Mouse (Mus musculus) cerebellum, postnatal 10 days (tissue): ENCODE results near the gene Olig1.

Experiments
- DNase-seq, 2 experiments: peaks; one replicate each; pipeline ENCODE4 v3.0.0; 2021; ENCODE audit warnings: mixed read lengths in 2 of 2

The Olig1 gene

GRCm38 (mm10) chr16:91269468-91270211 lies at the start of gene Olig1:
TSS of gene Olig1 (plus strand) at chr16:91269772.
- DNase-seq = peak; percentile 81 to 87

DNA sequence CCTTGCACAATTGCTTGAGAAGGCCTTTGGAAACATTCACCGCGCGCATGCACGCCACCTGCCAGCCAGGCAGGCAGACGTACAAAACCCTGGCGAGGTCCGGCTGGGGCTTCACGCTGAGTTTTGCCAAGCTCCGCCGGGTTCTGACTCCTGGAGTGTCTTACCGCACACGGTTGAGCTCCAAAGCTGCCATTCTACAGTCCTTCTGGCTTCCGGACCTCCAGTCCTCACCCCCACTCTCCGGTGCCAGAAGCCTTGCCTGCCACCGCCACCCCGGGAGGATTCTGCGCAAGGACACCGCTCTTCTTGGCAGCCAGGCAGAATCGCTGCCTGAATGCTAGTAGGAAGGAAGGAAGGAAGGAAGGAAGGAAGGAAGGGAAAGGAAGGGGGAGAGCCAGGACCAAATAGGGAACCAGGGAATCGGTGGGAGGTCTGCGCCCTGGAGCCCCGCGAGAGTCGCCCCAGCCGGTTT lies 47.4 kb upstream of the Olig1 start:
- DNase-seq = peak in 1 of 2 experiments; percentile 69

- DNase-seq = peak; percentile 47 to 64
These were observed 46.8 kb upstream of the Olig1 start for GRCm38 (mm10) chr16:91222643-91223271.

GRCm38 (mm10) chr16:91223327-91224067 lies 46.1 kb upstream of the Olig1 start:
- peak; percentile 29 to 44 for DNase-seq

GRCm38 (mm10) chr16:91224068-91224402 lies 45.5 kb upstream of the Olig1 start:
- DNase-seq = peak in 1 of 2 experiments; percentile 15

DNA sequence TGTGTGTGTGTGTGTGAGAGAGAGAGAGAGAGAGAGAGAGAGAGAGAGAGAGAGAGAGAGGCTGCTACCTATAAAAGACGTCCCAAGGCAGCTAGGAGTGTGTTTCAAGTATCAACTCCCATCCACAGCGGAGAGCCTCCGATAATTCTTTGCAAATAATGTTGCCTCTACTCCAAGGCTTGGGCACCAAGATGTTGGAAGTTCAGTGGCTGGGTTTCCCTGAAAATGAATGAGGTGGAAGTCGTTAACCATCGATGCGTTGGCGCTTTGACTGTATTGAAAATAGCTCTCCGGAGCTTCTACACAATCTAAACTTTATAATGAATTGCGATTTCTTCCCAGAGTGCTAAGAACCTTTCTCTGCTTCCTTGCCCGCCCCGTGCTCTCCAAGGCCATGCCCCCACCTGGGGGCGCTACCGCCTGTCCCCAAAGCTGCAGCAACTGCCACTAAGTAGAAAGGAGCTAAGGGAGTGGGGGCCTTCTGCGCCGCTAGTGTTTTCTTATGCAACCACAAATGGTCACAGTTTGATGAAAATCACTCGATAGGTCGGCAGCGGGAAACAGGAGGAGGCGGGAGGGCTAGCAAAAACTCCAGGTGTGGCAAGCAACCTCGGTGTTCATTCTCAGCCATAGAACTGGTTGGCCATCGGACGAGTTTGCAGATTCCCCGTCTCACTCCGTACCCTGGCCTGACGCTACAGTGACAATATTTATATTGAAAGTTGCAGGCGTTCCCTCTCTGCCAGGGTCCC lies 44.9 kb upstream of the Olig1 start:
- DNase-seq = peak; percentile 66 to 70

- peak; percentile 63 to 77 for DNase-seq
These were observed 44.1 kb upstream of the Olig1 start, which contains the start of gene Olig2 for GRCm38 (mm10) chr16:91225233-91226037. TSS of gene Olig2 (plus strand) at chr16:91225457.

- DNase-seq = peak in 1 of 2 experiments; percentile 42
These were observed 43.3 kb upstream of the Olig1 start for GRCm38 (mm10) chr16:91226038-91226882.

DNA sequence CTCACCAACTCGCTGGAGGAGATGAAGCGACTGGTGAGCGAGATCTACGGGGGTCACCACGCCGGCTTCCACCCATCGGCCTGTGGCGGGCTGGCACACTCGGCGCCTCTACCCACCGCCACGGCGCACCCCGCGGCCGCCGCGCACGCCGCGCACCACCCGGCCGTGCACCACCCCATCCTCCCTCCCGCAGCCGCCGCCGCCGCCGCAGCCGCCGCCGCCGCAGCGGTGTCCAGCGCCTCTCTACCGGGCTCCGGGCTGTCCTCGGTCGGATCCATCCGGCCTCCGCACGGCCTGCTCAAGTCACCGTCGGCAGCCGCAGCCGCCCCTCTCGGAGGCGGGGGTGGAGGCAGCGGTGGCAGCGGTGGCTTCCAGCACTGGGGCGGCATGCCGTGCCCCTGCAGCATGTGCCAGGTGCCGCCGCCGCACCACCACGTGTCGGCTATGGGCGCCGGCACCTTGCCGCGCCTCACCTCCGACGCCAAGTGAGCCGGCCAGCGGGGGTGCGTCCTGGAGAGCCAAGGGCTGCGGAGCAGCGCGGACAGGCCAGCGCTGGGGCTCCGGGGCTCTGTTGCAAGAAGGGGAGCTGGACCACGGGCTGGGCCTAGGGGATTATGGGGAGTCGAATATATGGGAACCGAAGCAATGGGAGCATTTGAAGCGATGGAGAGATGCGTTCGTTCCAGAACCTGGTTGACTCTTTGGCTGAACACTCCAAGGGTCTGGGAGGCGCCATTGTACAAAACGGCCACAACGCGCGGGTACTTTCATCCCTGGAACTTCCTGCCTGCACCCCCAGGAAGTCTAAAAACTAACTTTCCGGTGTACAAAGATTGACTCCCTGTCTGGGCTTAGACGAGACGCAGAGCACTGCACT lies 42.5 kb upstream of the Olig1 start:
- peak; percentile 31 for DNase-seq

DNA sequence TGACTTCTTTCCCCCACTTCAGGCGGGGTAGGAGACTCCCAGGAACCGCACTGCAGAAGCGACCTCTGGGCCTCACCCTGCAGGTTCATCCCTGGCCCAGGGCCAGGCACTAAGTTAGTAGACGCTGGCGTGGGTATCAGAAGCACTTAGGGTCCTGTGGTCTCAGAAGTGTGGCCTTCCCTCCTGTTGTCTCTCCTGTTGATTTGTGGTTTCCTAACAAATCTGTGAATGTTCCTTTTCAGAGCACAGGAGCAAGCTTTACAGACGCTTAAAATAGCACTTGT lies 41.9 kb upstream of the Olig1 start:
- DNase-seq = no peak

GRCm38 (mm10) chr16:91228238-91229071 lies 41.1 kb upstream of the Olig1 start:
- peak in 1 of 2 experiments; percentile 26 for DNase-seq

GRCm38 (mm10) chr16:91229072-91229348 lies 40.6 kb upstream of the Olig1 start:
- peak in 1 of 2 experiments; percentile 19 for DNase-seq

DNA sequence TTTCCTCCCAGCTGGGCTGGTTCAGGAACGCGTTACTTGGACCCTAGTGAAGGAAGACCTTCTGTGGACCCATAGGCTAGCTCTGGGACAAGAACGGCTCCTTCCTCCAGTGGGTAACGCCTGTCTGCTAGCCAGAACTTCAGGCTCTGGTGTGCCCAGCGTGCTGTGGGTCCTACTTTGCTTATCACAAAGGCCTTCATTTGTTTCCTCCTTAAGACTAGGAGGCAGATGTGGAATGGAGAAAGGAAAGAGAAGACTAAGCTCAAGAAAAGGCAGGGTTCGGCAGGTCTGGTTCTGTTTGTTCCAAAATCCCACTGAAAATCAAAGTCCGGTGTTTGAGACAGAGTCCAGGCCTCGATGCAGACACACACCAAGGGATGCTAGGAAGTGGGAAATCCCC lies 39.9 kb upstream of the Olig1 start:
- no peak for DNase-seq

- DNase-seq = peak; percentile 48 to 67
These were observed 37.6 kb upstream of the Olig1 start for GRCm38 (mm10) chr16:91231781-91232469.

DNA sequence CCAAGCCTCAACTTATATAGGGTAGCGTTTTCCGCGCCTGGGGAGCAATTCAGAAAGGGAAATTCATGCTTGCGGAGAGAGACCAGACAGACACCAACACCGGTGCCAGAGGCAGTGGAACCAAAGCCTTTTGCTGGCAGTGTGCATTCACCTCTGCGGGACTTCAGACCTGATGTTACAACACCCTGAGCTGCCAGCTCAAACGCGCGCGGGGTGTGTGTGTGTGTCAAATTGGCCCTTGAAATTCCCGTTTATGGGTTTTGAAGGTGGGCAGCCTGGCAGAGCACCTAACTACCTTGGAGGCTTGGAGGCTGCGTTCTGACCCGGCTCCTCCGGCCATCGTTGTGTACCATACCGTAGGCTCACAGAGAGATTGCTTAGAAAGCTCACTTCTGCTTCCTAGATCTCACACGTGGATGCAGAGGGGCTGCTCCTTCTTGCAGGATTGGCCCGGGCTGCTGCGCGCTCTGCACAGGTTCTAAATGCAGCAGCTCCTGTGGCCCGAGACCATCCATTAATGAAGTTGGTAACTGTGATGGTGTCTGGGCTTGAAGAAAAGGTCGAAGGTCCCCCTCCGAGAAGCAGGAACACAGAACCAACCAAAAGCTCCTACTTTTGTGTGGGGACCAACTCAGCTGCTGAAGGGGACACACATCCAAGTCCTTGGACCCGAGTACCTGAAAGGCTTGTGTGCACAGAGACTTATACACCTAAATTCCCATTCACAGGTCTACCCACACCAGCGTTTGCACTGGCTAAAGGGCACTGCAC lies 36.9 kb upstream of the Olig1 start:
- DNase-seq = peak in 1 of 2 experiments; percentile 50

DNA sequence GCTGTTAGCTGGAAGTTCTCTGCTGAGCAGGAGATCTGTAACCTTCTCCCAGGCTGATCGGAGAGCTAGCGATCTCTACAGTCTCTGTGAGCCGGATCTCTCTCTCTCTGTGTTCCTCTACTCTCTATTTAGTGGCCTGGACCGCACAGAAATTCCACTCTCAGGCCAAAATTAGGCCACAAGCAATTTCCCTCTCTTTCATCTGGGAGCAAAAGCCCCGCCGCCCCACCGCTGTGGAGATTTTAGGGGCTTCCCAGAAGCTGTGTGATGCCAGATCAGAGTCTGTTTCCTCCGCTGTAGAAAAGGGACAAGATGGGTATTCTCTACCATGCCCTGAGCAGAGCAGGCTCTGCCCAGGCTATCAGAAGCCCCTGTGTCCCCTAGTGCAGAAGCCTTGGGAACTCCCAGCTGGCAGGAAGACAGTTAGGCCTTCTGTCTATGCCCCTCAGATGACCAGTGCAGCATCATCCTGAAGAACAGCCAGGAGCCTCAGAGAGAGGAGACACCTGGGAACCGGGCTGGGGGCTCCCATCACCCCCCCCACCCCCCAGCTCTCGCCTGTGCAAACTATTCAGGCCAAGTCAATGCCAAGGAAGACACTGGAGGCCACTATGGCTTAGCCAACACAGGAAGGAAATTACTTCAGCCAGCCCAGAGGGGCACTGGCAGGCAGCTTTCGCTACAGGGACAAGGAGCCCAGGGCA lies 36.2 kb upstream of the Olig1 start:
- peak; percentile 24 to 42 for DNase-seq

DNA sequence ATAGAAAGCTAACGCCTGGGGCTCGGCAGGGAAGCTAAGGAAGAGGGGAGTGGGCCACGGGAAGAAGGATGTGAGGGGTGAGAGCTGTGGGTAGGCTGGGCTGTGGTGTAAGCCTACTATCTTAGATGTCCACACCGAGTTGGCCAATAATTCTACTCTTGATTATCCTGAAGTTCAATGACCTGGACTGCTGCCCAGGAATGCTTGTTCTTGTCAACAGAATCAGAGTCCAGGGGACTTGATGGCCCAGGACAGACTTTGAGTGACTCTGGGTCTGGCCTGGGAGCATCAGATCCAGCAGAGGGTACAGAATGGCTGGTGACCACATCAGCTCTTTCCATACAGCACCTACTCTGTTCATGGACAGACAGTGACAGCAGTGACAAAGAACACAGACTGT lies 30.5 kb upstream of the Olig1 start:
- DNase-seq = no peak
